Mouse (Mus musculus) ovary, postnatal 10 days (tissue): ENCODE measurements around the gene Atp11b.

ENCODE experiments used
- DNase-seq: peaks from one replicate; pipeline ENCODE4 v3.0.0; 2022; ENCODE audit warnings: low spot score

Gene Atp11b

GRCm38 (mm10) chr3:35753825-35754767 is at the start of gene Atp11b:
Gene Atp11b, plus strand, starts transcription at chr3:35754106.
- DNase-seq: peak; percentile 61

- no peak for DNase-seq
Measured at GRCm38 (mm10) chr3:35704328-35704613, 49.6 kb upstream of the Atp11b start.

- DNase-seq: no peak
Measured at GRCm38 (mm10) chr3:35719531-35720205, 34.2 kb upstream of the Atp11b start.

GRCm38 (mm10) chr3:35720801-35721200 is 33.1 kb upstream of the Atp11b start:
- DNase-seq: no peak

GRCm38 (mm10) chr3:35721818-35722446 is 32.0 kb upstream of the Atp11b start:
- DNase-seq: no peak

- no peak for DNase-seq
Measured at GRCm38 (mm10) chr3:35722811-35723210, 31.1 kb upstream of the Atp11b start.

- DNase-seq: no peak
Measured at GRCm38 (mm10) chr3:35723586-35724322, 30.2 kb upstream of the Atp11b start.

- DNase-seq: no peak
Measured at GRCm38 (mm10) chr3:35725096-35725495, 28.8 kb upstream of the Atp11b start.

GRCm38 (mm10) chr3:35726936-35727335 is 27.0 kb upstream of the Atp11b start:
- no peak for DNase-seq

- no peak for DNase-seq
Measured at GRCm38 (mm10) chr3:35729490-35729889, 24.4 kb upstream of the Atp11b start.

- no peak for DNase-seq
Measured at GRCm38 (mm10) chr3:35731981-35732777, 21.7 kb upstream of the Atp11b start.

- DNase-seq: no peak
Measured at GRCm38 (mm10) chr3:35732778-35733147, 21.1 kb upstream of the Atp11b start.

- no peak for DNase-seq
Measured at GRCm38 (mm10) chr3:35734509-35734908, 19.4 kb upstream of the Atp11b start.

GRCm38 (mm10) chr3:35738071-35738470 is 15.8 kb upstream of the Atp11b start:
- DNase-seq: no peak

- no peak for DNase-seq
Measured at GRCm38 (mm10) chr3:35745010-35745409, 8.9 kb upstream of the Atp11b start.

GRCm38 (mm10) chr3:35746840-35747456 is 7.0 kb upstream of the Atp11b start:
- no peak for DNase-seq

- DNase-seq: no peak
Measured at GRCm38 (mm10) chr3:35750286-35750685, 3.6 kb upstream of the Atp11b start.

- no peak for DNase-seq
Measured at GRCm38 (mm10) chr3:35751724-35752123, 2.2 kb upstream of the Atp11b start.

- no peak for DNase-seq
Measured at GRCm38 (mm10) chr3:35762735-35763134, 8.8 kb downstream of the Atp11b start.

- DNase-seq: no peak
Measured at GRCm38 (mm10) chr3:35764637-35765617, 11.0 kb downstream of the Atp11b start.
